Mouse (Mus musculus) kidney, embryonic 14.5 days (tissue): ENCODE measurements around the gene Fgf13. TPM values are rescaled to one million over a fixed set of nuclear protein-coding genes. Genes with fewer than 3 reads are reported as not detected.

Source experiments
- ATAC-seq: fragments of 200-750 bp; cut with Nextera tagmentation; 2 replicates; pipeline ENCODE4 v1.8.0; 2017; ENCODE audit warnings: moderate number of reproducible peaks, mild to moderate bottlenecking, moderate TSS enrichment, moderate library complexity; ENCODE audit not compliant: low FRiP score, low TSS enrichment
- H3K27ac ChIP-seq: fragments of 300-500 bp; sonication (generic); 2 replicates; pipeline ENCODE4 v1.5.1; 2014; ENCODE audit warnings: low read depth, mild to moderate bottlenecking, low read length, moderate library complexity, mixed read lengths
- H3K27me3 ChIP-seq: fragments of 300-500 bp; sonication (generic); 2 replicates; pipeline ENCODE4 v1.6.1; 2014; ENCODE audit warnings: mild to moderate bottlenecking, low read length; ENCODE audit not compliant: control insufficient read depth, insufficient read depth
- H3K36me3 ChIP-seq: fragments of 300-500 bp; sonication (generic); 2 replicates; pipeline ENCODE4 v1.6.1; 2014; ENCODE audit warnings: low read length, mixed read lengths; ENCODE audit not compliant: control insufficient read depth, insufficient read depth
- H3K4me1 ChIP-seq: fragments of 300-500 bp; sonication (generic); 2 replicates; pipeline ENCODE4 v1.6.1; 2014; ENCODE audit warnings: low read length, mixed read lengths; ENCODE audit not compliant: control insufficient read depth, insufficient read depth
- H3K4me2 ChIP-seq: fragments of 300-500 bp; sonication (generic); replicated peaks from 2 replicates; pipeline ENCODE4 v1.6.1; 2014; ENCODE audit warnings: low read depth, mild to moderate bottlenecking, low read length
- H3K4me3 ChIP-seq: fragments of 300-500 bp; sonication (generic); 2 replicates; pipeline ENCODE4 v1.5.1; 2014; ENCODE audit warnings: mild to moderate bottlenecking, low read length
- H3K9ac ChIP-seq: fragments of 300-500 bp; sonication (generic); 2 replicates; pipeline ENCODE4 v1.6.1; 2014; ENCODE audit warnings: low read depth, mild to moderate bottlenecking, low read length, moderate library complexity
- H3K9me3 ChIP-seq: fragments of 300-500 bp; sonication (generic); 2 replicates; pipeline ENCODE4 v1.6.1; 2016; ENCODE audit warnings: low read length; ENCODE audit not compliant: control insufficient read depth
- WGBS: fragments of 180-500 bp; shearing (Covaris S2); extraction: QIAGEN DNeasy Blood & Tissue Kit; methylation state at CpG from one replicate; pipeline ENCODE4 v1.1.7; 2014; 5-methylcytosine and 5-hydroxymethylcytosine counted together
- polyA plus RNA-seq: library from polyadenylated mRNA; unstranded; fragments of >200 nt; fragmentation: Nextera tagmentation; extraction: Ambion mirVana; gene quantifications from 2 replicates; pipeline ENCODE4 v1.2.1, GENCODE M21; 2014

Gene Fgf13
- polyA plus RNA-seq, 1 experiment from 2014 or later: 4.2 TPM

DNA sequence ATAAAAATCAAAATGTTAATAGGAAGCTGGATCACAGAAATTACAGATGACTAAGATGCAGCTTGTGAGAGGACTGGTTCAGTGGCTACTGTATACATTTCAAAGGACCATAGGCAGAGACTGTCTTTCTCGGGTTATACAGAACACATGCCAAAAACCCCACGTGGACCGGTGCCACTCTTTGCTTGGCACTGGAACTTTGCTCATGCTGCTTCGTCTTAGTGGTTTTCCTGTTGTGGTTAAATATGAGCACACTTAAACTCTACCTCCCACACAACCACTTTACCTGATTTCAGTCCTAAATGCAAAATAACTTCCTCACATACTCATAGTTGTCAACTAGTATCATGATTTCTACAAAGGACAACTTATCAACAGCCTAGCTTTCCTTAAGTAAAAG, 59.6 kb downstream of the Fgf13 start:
- no peaks in the 10 kb centered on the region for H3K36me3 ChIP-seq
- no peak overlapping the region for H3K4me3 ChIP-seq
- H3K4me2 ChIP-seq: no peak overlapping the region
- no peaks in the 10 kb centered on the region for H3K27me3 ChIP-seq
- 86% methylated on average over 4 of the region's 4 CpGs for WGBS
- H3K27ac ChIP-seq: no peak overlapping the region
- H3K9me3 ChIP-seq: no peaks in the 10 kb centered on the region
- no peaks in the 10 kb centered on the region for H3K4me1 ChIP-seq
- H3K9ac ChIP-seq: no peak overlapping the region
- ATAC-seq: no peak

GRCm38 (mm10) chrX:59493388-59493787, 74.5 kb downstream of the Fgf13 start:
- 28% methylated on average over 1 of the region's 1 CpGs for WGBS
- no peak for ATAC-seq
- no peak overlapping the region for H3K4me2 ChIP-seq
- no peaks in the 10 kb centered on the region for H3K9me3 ChIP-seq
- H3K4me3 ChIP-seq: no peak overlapping the region
- no peak overlapping the region for H3K9ac ChIP-seq
- no peaks in the 10 kb centered on the region for H3K4me1 ChIP-seq
- H3K27me3 ChIP-seq: no peaks in the 10 kb centered on the region
- H3K36me3 ChIP-seq: no peaks in the 10 kb centered on the region
- H3K27ac ChIP-seq: no peak overlapping the region

DNA sequence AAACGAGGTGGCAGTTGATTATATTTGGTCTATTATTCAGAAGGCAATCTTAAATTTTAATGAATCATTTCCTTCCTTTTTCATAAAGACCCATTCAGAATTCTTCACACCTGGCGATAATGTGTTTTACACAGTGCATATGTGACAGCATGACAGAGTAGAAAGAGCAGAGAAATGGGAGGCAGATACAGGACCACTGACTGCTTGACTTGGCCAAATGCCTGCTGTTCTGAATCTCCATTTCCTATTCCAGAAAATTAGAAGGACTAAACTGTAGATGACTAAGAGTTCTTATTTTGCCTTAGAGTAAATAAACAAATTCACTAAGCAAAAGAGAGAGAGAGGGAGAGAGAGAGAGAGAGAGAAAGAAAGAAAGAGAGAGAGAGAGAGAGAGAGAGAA, 82.4 kb downstream of the Fgf13 start:
- Histone ChIP-seq H3K27ac (no peak overlapping the region), H3K9me3 (no peaks in the 10 kb centered on the region), H3K9ac (no peak overlapping the region), H3K4me2 (no peak overlapping the region), H3K27me3 (no peaks in the 10 kb centered on the region), H3K36me3 (no peaks in the 10 kb centered on the region), H3K4me1 (no peaks in the 10 kb centered on the region), H3K4me3 (no peak overlapping the region)
- 58% methylated on average over 2 of the region's 2 CpGs for WGBS
- ATAC-seq: no peak

DNA sequence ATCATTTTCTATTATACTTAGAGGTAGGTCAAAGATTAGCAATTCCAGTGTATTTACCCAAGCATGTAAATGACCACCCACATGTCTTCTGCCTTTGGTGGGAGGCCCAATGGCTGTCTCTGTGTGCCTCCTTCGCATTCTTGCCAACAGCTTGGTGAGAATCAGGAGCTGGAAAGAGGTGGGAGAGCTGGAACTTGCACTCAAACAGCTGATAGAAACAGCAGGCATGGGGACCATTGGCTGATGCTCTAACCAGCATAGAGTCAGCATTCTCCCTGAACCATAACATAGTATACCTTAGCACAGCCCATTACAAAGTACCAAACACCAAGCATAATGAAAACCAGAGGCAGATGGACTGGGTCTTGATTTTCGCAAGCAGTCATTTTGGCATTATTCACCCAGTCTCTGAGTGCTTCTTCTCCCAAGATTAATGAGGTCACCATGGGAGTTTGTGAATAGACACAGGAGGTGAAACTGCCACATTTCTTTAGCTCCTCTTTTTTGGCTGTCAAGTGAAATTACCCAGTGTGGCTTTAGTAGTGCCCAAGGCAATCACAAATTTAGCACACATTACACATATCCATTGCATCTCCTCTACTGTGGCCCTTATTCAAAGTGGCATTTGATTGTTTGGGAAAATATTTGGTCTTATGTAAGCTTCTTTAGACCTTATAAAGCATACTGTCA, 165.1 kb downstream of the Fgf13 start:
- Histone ChIP-seq H3K4me2 (no peak overlapping the region), H3K9me3 (no peaks in the 10 kb centered on the region), H3K9ac (no peak overlapping the region), H3K27ac (no peak overlapping the region), H3K27me3 (no peaks in the 10 kb centered on the region), H3K4me1 (no peaks in the 10 kb centered on the region), H3K4me3 (no peak overlapping the region), H3K36me3 (no peaks in the 10 kb centered on the region)
- no peak for ATAC-seq
- 87% methylated on average over 2 of the region's 2 CpGs for WGBS

GRCm38 (mm10) chrX:59290916-59291411, 276.9 kb downstream of the Fgf13 start:
- ATAC-seq: no peak
- H3K4me2 ChIP-seq: no peak overlapping the region
- H3K9me3 ChIP-seq: no peaks in the 10 kb centered on the region
- H3K9ac ChIP-seq: no peak overlapping the region
- H3K4me3 ChIP-seq: no peak overlapping the region
- H3K27ac ChIP-seq: no peak overlapping the region
- 89% methylated on average over 3 of the region's 3 CpGs for WGBS
- H3K36me3 ChIP-seq: no peaks in the 10 kb centered on the region
- H3K27me3 ChIP-seq: no peaks in the 10 kb centered on the region
- no peaks in the 10 kb centered on the region for H3K4me1 ChIP-seq

DNA sequence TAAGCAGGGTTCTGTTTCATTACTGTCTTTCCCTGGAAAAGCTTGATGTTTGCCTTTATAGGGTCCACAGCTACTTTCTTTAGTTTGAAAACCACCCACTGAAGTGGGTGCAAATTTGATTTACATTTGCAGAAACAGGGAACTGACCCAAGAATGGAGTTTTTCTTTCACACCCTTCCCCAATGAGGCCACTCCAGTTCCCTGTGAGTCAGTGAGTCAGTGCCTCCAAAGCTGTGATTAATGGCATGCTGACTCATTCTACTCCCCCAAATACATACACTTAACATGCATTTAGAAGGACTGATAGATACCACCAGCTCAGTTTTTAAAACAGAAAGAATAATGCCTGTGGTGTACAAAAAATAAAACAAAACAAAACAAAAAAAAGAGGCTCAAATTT, 316.3 kb downstream of the Fgf13 start:
- Histone ChIP-seq H3K4me3 (no peak overlapping the region), H3K9ac (no peak overlapping the region), H3K27me3 (no peaks in the 10 kb centered on the region), H3K27ac (no peak overlapping the region), H3K36me3 (no peaks in the 10 kb centered on the region), H3K4me1 (no peaks in the 10 kb centered on the region), H3K9me3 (no peaks in the 10 kb centered on the region), H3K4me2 (no peak overlapping the region)
- no peak for ATAC-seq

DNA sequence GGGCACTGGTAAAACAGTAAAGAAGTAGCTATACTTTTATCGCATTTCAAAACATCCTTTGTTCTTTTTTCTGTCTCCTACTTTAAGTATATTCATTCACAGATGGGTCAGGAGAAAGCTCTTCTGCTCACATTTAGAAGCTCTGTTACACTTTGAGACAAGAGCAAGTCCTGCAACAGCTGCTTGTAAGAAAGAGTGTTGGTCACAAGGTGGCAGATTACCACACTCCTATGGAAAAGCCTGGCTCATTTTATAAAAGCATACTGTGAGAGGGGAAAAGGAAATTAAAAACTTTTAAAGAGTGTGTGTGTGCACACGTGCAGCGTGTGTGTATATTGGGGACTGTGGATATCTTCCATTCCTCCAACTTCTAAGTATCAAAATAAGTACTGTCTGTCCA, 324.1 kb downstream of the Fgf13 start:
- Histone ChIP-seq H3K9me3 (no peaks in the 10 kb centered on the region), H3K4me2 (no peak overlapping the region), H3K4me1 (no peaks in the 10 kb centered on the region), H3K36me3 (no peaks in the 10 kb centered on the region), H3K27ac (no peak overlapping the region), H3K27me3 (no peaks in the 10 kb centered on the region), H3K9ac (no peak overlapping the region), H3K4me3 (no peak overlapping the region)
- 77% methylated on average over 3 of the region's 3 CpGs for WGBS
- no peak for ATAC-seq

DNA sequence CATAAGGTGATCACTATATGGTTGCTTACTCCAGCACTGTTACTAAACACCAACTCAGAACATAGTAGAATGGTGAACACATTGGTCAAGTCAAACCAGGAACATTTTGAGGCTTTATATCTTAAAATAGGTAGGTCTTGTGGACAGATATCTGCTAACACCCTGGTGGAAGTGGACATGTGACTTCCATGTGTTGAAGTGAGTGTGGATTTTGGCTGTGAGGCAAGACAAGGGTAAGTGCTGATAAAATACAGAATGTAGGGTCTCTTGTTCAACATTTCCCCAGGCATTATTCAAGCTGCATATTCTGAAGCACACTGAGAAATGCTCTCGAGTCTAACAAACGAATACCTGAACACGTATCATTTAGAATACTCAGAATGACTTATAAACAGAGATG, 324.7 kb downstream of the Fgf13 start:
- 90% methylated on average over 3 of the region's 3 CpGs for WGBS
- H3K4me2 ChIP-seq: no peak overlapping the region
- H3K9me3 ChIP-seq: no peaks in the 10 kb centered on the region
- no peak overlapping the region for H3K27ac ChIP-seq
- no peak for ATAC-seq
- no peaks in the 10 kb centered on the region for H3K4me1 ChIP-seq
- H3K4me3 ChIP-seq: no peak overlapping the region
- no peaks in the 10 kb centered on the region for H3K27me3 ChIP-seq
- H3K36me3 ChIP-seq: no peaks in the 10 kb centered on the region
- H3K9ac ChIP-seq: no peak overlapping the region

DNA sequence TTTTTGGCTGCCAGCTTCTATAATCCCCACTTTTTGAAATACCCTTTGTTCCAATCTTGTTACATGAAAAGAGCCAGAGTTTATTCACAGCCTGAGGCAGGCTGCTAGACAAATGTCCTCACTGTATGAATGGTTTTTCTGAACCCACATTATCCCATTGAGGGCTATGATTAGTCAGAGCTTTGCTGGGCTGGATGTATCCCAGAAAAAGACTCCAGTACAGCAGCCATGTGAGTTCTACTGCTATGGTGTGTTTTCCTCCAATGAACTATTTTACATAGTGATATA, 326.5 kb downstream of the Fgf13 start:
- no peak for ATAC-seq

More for the DNA sequence above, 326.5 kb downstream of the Fgf13 start:
- no peak overlapping the region for H3K9ac ChIP-seq
- no peaks in the 10 kb centered on the region for H3K4me1 ChIP-seq
- H3K36me3 ChIP-seq: no peaks in the 10 kb centered on the region
- no peaks in the 10 kb centered on the region for H3K9me3 ChIP-seq
- no peaks in the 10 kb centered on the region for H3K27me3 ChIP-seq
- H3K4me3 ChIP-seq: no peak overlapping the region
- H3K27ac ChIP-seq: no peak overlapping the region
- no peak overlapping the region for H3K4me2 ChIP-seq
